Mouse (Mus musculus) C2C12 (cell line): Measurements from ENCODE around the gene Smim17.

ENCODE experiments used
- CTCF ChIP-seq: IDR thresholded peaks from one replicate; pipeline ENCODE4 v1.5.1; 2011; ENCODE audit not compliant: control insufficient read depth, insufficient read depth, insufficient read length
- MAX ChIP-seq: IDR thresholded peaks from one replicate; pipeline ENCODE4 v1.6.1; 2011; ENCODE audit warnings: mild to moderate bottlenecking, control low read depth
- MYOG ChIP-seq: IDR thresholded peaks from one replicate; pipeline ENCODE4 v1.6.1; 2011; ENCODE audit not compliant: control insufficient read depth, insufficient read length; ENCODE audit errors: extremely low read depth

GRCm38 (mm10) chr7:6389449-6389848 is 9.1 kb upstream of the Smim17 start:
- TF ChIP-seq CTCF (no peak), MAX (no peak), MYOG (no peak)
